Mouse (Mus musculus): ENCODE data around the gene Mpped2.

DNA sequence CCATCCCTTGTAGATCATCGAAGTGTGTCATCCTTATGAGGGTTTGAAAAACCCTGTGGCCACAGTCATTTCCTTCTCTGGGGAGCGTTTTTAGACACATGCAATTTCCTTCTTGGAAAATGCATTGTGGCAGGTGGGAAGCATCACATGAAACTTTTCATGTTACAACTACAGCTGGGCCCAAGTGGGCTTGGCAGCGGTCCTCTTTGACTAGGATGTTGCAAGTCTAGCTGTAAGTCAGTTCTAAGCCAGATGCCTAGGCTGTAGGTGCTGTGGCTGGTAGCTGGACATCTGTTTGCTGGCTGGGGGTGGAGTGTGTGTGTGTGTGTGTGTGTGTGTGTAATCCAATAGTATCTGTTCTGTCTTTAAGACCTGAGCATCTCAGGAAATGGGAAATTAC is 26.4 kb downstream of the Mpped2 start:
- TF ChIP-seq MAFK (IDR thresholded peaks at IDR 0.05; ENCODE audit: insufficient read depth, low read depth, low read length) (no peak), ZC3H11A (IDR thresholded peaks at IDR 0.05; ENCODE audit: borderline replicate concordance, low read depth, low read length) (no peak), ZNF384 (IDR thresholded peaks at IDR 0.05; ENCODE audit: low read depth, low read length) (no peak), CHD2 (IDR thresholded peaks at IDR 0.05; ENCODE audit: low read depth, low read length) (no peak)

All from ES-E14 (cell line).